Mouse (Mus musculus): Measurements from ENCODE around the gene Smc1a. TPM values are rescaled to one million over a fixed set of nuclear protein-coding genes. Genes with fewer than 3 reads are reported as not detected.

Smc1a gene
- polyA plus RNA-seq (2016; fragmentation: Nextera tagmentation; extraction: Ambion mirVana), result 118 and 128 TPM in 2 replicates

DNA sequence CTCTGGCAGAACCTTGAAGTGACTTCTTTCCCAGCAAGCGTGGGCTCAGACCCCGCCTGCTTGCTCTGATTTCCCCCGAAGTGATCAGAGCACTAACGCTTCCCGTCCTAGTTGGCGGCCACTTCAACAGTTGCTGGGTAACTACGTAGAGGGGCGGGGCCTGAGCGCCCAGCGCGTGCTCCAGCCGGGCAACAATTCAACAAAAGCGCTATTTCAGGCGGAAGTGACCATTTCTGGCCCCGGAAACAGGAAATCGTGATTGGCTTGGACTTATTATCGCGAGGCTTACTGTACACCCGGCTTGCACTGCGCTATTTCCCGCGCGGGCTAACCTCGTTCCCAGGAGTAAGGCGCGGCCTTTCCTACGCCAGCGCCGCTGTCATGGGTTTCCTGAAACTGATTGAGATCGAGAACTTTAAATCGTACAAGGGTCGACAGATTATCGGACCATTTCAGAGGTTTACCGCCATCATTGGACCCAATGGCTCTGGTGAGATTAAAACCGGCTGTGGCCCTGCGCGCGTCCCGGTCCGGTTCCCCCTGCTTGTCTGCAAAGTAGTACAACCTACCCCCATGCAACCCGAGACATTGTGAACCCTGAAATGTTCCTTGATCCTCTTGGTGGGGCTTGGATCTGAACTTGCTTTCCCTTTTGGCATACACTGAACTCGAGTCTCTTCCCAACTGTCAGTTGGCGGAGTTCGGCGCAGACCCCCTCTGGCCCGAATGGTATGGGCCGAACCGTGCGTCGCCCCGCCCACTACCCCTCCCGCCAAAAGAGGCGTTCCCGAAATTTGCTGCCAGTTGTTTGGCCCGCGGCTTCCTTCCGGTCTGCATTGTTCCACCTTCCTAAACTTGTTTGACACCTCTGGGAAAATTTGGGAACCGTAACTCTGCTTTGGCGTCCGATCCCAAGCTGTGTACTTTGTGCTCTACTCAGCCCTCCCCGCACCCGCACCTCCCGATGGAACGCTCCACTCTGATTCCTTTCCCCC is at the start of gene Smc1a, which contains the start of gene Ribc1:
Gene Smc1a (plus strand): TSS at position 278 of the 995 bp plus-strand sequence.
Gene Ribc1 (minus strand): TSS at position 145 of the 995 bp plus-strand sequence.
- Histone ChIP-seq H3K36me3 (0 out of 2 replicates have a peak, but pooled peaks cover 5% of the 10 kb centered on the region), H3K27ac (replicated peaks) (peak within 1 kb of the TSS; percentile 80), H3K4me1 (peaks cover 12% of the 10 kb centered on the region), H3K4me3 (peak within 1 kb of the TSS; percentile 53), H3K9ac (replicated peaks) (peak within 1 kb of the TSS; percentile 66), H3K9me3 (no peaks in the 10 kb centered on the region), H3K4me2 (replicated peaks) (peak within 1 kb of the TSS; percentile 56), H3K27me3 (peaks cover 59% of the 10 kb centered on the region)
- WGBS, result 23% methylated on average over 63 of the region's 64 CpGs
- peak; percentile 98 for ATAC-seq (ENCODE audit: low FRiP score, low read depth)

DNA sequence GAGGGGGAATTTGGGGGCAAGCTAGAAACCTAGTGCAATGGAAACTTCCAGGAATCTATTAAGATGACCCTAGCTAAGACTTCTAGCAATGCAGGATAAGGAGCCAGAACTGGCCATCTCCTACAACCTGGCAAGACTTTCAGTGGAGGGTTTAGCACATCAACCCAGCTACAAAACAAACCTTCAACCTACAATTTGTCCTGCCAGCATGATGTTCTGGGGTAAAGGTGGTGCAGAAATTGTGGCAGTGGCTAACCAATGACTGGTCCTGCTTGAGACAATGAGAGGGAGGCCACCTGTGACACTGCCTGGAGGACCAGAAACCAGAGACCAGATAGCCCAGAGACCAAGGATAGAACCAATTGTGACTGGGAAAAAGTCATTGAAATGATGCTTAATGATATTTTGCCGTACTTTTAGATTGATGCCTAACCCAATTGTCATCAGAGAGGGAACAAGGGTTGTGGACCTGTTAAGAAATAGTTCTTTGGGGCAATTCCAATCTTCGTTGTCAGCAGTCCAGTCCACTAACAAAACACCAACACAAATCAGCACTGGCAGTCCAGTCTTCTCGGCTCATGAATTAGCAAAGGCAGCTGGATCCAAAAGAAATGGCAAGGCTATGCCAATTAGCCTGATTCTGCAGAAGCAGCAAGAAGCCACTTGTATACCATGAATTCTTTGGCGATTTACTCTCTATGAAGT is 17.1 kb upstream of the Smc1a start:
- H3K27ac ChIP-seq (replicated peaks), result no peak overlapping the region
- no peak overlapping the region for H3K4me2 ChIP-seq (replicated peaks)
- no peak for ATAC-seq (ENCODE audit: low FRiP score, low read depth)
- no peak overlapping the region for H3K4me3 ChIP-seq
- H3K27me3 ChIP-seq, result peaks cover 80% of the 10 kb centered on the region
- 0 out of 2 replicates have a peak, but pooled peaks cover 4% of the 10 kb centered on the region for H3K36me3 ChIP-seq
- no peaks in the 10 kb centered on the region for H3K9me3 ChIP-seq
- H3K9ac ChIP-seq (replicated peaks), result no peak overlapping the region
- no peaks in the 10 kb centered on the region for H3K4me1 ChIP-seq
- WGBS, result 71% methylated on average over 4 of the region's 4 CpGs

DNA sequence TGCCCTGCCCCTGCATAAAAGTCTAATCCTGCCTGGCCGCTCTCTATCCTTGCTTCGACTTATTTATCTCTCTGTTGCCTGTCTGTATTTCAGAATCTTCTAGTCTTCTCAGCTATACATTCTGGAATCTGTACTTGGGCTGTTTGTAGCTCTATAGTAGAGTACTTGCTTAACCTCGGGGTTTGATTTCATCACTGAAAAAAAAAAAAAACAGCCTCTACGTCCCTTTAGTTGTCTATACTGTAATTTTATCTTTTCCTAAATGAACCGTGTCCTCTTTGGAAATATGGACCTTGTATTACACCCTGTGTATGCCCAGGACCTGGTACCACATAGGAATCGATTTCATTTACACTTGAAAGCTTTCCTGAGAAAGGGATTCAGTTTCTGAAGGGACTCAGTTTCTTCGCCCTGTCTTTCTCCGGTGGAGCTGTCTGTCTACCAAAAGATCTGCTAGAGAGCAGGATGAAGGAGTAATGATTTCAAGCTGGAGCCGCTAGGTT is 15.0 kb upstream of the Smc1a start:
- Histone ChIP-seq H3K4me1 (no peaks in the 10 kb centered on the region), H3K27ac (replicated peaks) (no peak overlapping the region), H3K9me3 (no peaks in the 10 kb centered on the region), H3K9ac (replicated peaks) (no peak overlapping the region), H3K4me2 (replicated peaks) (peak overlapping the region; percentile 61), H3K36me3 (0 out of 2 replicates have a peak, but pooled peaks cover 4% of the 10 kb centered on the region), H3K27me3 (peaks cover 87% of the 10 kb centered on the region), H3K4me3 (peak overlapping the region; percentile 50)
- WGBS, result 53% methylated on average over 9 of the region's 9 CpGs
- ATAC-seq (ENCODE audit: low FRiP score, low read depth), result peak; percentile 28; the same call in 1 of the 2 replicates

DNA sequence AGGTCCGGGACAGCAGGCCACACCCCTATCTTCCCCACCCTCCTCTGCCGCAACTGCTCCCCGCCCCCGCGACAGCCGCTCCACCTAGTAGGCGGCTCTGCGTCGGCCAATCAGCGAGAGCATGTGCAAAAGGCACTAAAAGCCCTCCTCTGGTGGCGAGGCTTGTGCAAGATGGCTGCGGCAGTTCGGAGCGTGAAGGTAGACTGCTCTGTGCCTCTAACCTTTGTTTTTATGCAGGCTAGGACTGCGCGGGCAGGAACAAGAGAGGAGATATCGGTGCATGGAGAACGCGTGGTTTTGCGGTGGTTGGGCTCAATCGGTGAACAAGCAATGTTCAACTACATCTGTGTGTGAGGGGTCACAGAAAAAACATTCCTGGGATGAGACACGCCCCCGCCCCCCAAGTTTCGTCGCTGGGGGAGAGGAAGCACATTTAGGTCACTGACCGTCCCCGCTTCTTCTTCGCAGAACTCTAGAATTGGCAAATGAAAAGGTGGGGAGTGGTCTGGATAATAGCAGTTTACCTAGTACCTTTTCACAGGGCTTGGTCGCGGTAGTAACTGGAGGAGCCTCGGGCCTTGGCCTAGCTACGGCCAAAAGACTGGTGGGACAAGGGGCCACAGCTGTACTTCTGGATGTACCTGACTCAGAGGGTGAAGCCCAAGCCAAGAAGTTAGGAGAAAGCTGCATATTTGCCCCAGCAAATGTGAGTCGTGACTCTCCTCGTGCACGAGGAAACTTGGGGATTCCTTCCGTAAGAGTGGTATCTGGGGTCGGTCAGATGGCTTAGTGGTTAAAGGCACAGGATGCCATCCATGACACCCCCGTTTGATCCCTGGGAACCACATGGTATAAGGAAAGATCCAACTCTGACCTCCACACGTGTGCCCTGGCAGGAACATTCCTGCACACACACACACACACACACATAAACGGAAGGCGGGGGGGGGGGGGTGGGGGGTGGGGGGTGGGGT is 14.2 kb upstream of the Smc1a start, which contains the start of gene Hsd17b10:
Gene Hsd17b10 (plus strand): TSS at position 109 of the 974 bp plus-strand sequence.
- Histone ChIP-seq H3K4me3 (peak within 1 kb of the TSS; percentile 50), H3K36me3 (peaks cover 5% of the 10 kb centered on the region; the same call in 1 of the 2 replicates), H3K4me1 (no peaks in the 10 kb centered on the region), H3K4me2 (replicated peaks) (peak within 1 kb of the TSS; percentile 61), H3K27ac (replicated peaks) (peak within 1 kb of the TSS; percentile 25; the same call in 1 of the 2 replicates), H3K27me3 (peaks cover 91% of the 10 kb centered on the region), H3K9ac (replicated peaks) (peak within 1 kb of the TSS; percentile 53), H3K9me3 (no peaks in the 10 kb centered on the region)
- peak; percentile 98 for ATAC-seq (ENCODE audit: low FRiP score, low read depth)
- 23% methylated on average over 39 of the region's 41 CpGs for WGBS

DNA sequence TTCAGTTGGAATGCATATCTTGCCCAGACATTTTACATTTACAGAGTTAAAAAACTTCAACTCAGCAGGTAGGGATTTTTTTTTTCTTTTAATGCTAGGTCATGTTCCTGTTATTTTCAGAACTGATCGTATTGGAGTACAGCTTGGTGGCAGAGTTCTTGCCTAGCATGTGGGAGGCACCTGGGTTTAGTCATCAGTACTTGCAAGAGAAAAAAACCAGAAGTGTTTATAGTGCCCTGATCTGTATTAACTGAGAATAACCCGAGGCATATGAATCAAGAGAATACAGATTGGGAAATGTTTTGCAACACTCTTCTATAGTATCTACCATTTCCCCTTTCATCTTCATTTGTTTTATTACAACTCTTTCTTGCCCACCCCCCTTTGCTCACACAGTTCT is 13.4 kb upstream of the Smc1a start:
- peak overlapping the region; percentile 61 for H3K4me2 ChIP-seq (replicated peaks)

DNA sequence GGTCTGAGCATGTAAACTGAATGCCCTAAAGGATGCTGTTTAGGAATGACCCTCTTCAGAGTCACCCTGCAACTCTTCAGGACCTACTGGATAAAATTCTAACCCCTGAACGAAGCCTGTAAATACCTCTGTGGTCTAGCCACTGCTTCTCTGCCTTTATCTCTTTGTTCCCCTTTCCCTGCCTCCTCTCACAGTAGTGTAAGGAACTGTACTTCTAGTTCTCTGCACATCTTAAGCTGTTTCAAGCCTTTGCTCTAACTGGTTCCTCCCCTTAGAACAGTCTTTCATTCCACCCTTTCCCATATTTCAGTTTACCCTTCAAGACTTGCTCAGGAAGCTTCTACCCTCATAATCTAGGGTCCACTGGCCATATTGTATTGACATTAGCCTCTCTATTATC is 8.4 kb upstream of the Smc1a start:
- peaks cover 9% of the 10 kb centered on the region; the same call in 1 of the 2 replicates for H3K36me3 ChIP-seq
- H3K4me3 ChIP-seq, result no peak overlapping the region
- no peaks in the 10 kb centered on the region for H3K4me1 ChIP-seq
- H3K27me3 ChIP-seq, result peaks cover 73% of the 10 kb centered on the region
- no peaks in the 10 kb centered on the region for H3K9me3 ChIP-seq
- ATAC-seq (ENCODE audit: low FRiP score, low read depth), result no peak
- no peak overlapping the region for H3K9ac ChIP-seq (replicated peaks)
- no peak overlapping the region for H3K27ac ChIP-seq (replicated peaks)
- no peak overlapping the region for H3K4me2 ChIP-seq (replicated peaks)
- WGBS, result 86% methylated on average over 1 of the region's 1 CpGs

More for the DNA sequence above, 13.4 kb upstream of the Smc1a start:
- WGBS, result 75% methylated on average over 2 of the region's 2 CpGs
- no peaks in the 10 kb centered on the region for H3K9me3 ChIP-seq
- no peak for ATAC-seq (ENCODE audit: low FRiP score, low read depth)
- no peak overlapping the region for H3K27ac ChIP-seq (replicated peaks)
- H3K4me1 ChIP-seq, result no peaks in the 10 kb centered on the region
- peaks cover 91% of the 10 kb centered on the region for H3K27me3 ChIP-seq
- no peak overlapping the region for H3K4me3 ChIP-seq
- peaks cover 9% of the 10 kb centered on the region; the same call in 1 of the 2 replicates for H3K36me3 ChIP-seq
- H3K9ac ChIP-seq (replicated peaks), result no peak overlapping the region

DNA sequence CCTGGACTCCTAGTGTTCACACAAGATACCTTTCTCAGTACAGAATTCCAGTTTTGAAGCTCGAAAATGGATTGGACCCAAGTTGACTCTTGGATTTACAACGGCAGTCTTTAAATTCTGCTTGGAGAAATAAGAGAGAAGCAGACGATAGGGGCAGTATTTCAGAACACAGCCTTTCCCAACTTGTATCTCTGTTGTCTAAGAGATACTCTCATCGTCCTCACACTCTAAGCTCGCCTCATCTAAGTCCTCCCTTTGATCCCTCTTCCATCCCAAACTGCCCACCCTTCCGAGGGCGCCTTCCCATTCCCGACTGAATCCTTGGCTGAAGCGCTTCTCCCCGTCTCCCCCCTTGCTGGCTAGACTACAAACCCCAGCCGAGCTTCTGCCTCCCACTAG is 477 bp upstream of the Smc1a start:
- Histone ChIP-seq H3K27me3 (peaks cover 62% of the 10 kb centered on the region), H3K27ac (replicated peaks) (peak overlapping the region; percentile 80), H3K4me2 (replicated peaks) (peak overlapping the region; percentile 51), H3K4me1 (peaks cover 12% of the 10 kb centered on the region), H3K9ac (replicated peaks) (peak overlapping the region; percentile 66), H3K9me3 (no peaks in the 10 kb centered on the region), H3K36me3 (0 out of 2 replicates have a peak, but pooled peaks cover 5% of the 10 kb centered on the region), H3K4me3 (peak overlapping the region; percentile 53)
- WGBS, result 16% methylated on average over 11 of the region's 11 CpGs
- no peak for ATAC-seq (ENCODE audit: low FRiP score, low read depth)

DNA sequence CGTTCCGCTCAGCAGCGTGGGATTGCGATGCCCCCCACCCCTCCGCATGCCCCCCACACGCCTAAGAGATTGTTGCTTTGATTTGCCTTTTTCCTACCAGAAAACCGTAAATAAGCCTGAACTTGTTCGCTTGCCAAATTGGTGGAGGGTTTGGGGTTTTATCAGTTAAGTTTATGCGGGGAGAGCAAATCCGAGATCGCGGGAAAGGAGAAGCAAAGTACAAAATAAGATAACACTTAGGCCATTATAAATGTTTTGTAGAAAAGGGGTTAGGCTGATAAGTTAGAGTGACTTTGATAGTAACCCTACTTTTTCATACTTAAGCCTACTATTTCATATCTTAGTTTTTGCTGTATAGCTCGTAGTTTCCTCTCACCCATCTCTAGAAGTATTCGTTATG is 958 bp downstream of the Smc1a start:
- no peak for ATAC-seq (ENCODE audit: low FRiP score, low read depth)
- peak overlapping the region; percentile 58 for H3K9ac ChIP-seq (replicated peaks)
- H3K27ac ChIP-seq (replicated peaks), result 0 out of 2 replicates have a peak overlapping the region, but pooled peaks have one; percentile 79
- WGBS, result 36% methylated on average over 14 of the region's 14 CpGs
- peaks cover 12% of the 10 kb centered on the region for H3K4me1 ChIP-seq
- peak overlapping the region; percentile 53 for H3K4me3 ChIP-seq
- no peaks in the 10 kb centered on the region for H3K9me3 ChIP-seq
- peaks cover 58% of the 10 kb centered on the region for H3K27me3 ChIP-seq
- H3K4me2 ChIP-seq (replicated peaks), result peak overlapping the region; percentile 56
- H3K36me3 ChIP-seq, result 0 out of 2 replicates have a peak, but pooled peaks cover 5% of the 10 kb centered on the region

DNA sequence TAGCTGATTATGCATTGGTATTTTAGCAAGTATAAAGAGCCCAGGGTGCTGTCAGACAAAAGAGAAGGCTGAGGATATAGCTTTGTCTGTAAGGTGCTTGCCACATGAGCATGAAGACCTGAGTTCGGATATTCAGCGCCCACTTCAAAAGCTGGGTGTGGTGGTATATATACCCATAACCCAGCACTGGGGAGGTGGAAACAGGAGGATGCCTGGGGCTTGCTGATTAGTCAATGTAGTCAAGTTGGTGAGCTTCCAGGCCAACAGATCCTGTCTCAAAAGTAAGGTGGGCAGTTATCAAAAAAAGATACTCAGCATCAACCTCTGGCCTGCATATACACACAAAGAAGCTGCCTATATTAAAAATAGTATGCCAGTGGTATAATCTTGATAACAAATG is 3.1 kb downstream of the Smc1a start:
- Histone ChIP-seq H3K4me3 (no peak overlapping the region), H3K27ac (replicated peaks) (no peak overlapping the region), H3K36me3 (0 out of 2 replicates have a peak, but pooled peaks cover 6% of the 10 kb centered on the region), H3K4me1 (peaks cover 12% of the 10 kb centered on the region), H3K9me3 (no peaks in the 10 kb centered on the region), H3K4me2 (replicated peaks) (no peak overlapping the region), H3K27me3 (peaks cover 62% of the 10 kb centered on the region), H3K9ac (replicated peaks) (no peak overlapping the region)
- WGBS, result 83% methylated on average over 2 of the region's 2 CpGs
- ATAC-seq (ENCODE audit: low FRiP score, low read depth), result no peak

DNA sequence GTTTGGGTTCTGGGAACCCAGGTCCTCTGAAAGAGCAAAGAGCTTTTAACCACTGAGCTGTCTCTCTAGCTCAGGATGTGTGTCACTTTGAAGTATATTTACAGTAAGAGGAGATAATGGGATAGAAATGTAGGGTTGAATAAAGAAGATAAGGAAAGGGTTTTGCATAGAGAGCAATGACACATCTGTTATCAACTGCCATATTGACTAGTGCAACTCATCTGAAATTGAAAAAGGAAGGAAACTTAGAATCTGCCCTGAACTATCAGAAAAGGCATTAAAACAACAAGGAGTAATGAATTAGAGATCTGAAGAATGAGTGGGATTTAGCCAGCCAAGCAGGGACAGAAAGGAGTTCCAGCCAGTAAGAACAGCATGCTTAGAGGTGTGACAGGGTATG is 23.6 kb downstream of the Smc1a start:
- no peak overlapping the region for H3K9ac ChIP-seq (replicated peaks)
- no peak overlapping the region for H3K4me2 ChIP-seq (replicated peaks)
- H3K9me3 ChIP-seq, result no peaks in the 10 kb centered on the region
- peaks cover 15% of the 10 kb centered on the region for H3K36me3 ChIP-seq
- no peak overlapping the region for H3K27ac ChIP-seq (replicated peaks)
- no peak overlapping the region for H3K4me3 ChIP-seq
- no peak for ATAC-seq (ENCODE audit: low FRiP score, low read depth)
- no peaks in the 10 kb centered on the region for H3K4me1 ChIP-seq
- peaks cover 43% of the 10 kb centered on the region for H3K27me3 ChIP-seq
